Mouse (Mus musculus): ENCODE data around the gene Chrne.
A peak's percentile ranks its signal among the peaks of the same experiment; 100 is the strongest.

Gene Chrne

GRCm38 (mm10) chr11:70619101-70619500, at the start of gene Chrne:
Chrne (minus strand) TSS chr11:70619216.
- no peak for DNase-seq (ENCODE audit: low spot score in 2 of 2)

GRCm38 (mm10) chr11:70668335-70668770, 49.3 kb upstream of the Chrne start:
- DNase-seq (ENCODE audit: low spot score in 2 of 2), result peak in 1 of 2 experiments; percentile 62

- DNase-seq (ENCODE audit: low spot score in 2 of 2), result no peak
These were observed 48.5 kb upstream of the Chrne start for GRCm38 (mm10) chr11:70667271-70668150.

GRCm38 (mm10) chr11:70666687-70667086, 47.7 kb upstream of the Chrne start:
- DNase-seq (ENCODE audit: low spot score in 2 of 2), result no peak

- no peak for DNase-seq (ENCODE audit: low spot score in 2 of 2)
These were observed 45.7 kb upstream of the Chrne start for GRCm38 (mm10) chr11:70664741-70665140.

- DNase-seq (ENCODE audit: low spot score in 2 of 2), result no peak
These were observed 44.9 kb upstream of the Chrne start for GRCm38 (mm10) chr11:70663957-70664356.

- no peak for DNase-seq (ENCODE audit: low spot score in 2 of 2)
These were observed 44.1 kb upstream of the Chrne start for GRCm38 (mm10) chr11:70663101-70663500.

- no peak for DNase-seq (ENCODE audit: low spot score in 2 of 2)
These were observed 41.6 kb upstream of the Chrne start for GRCm38 (mm10) chr11:70660571-70660970.

- no peak for DNase-seq (ENCODE audit: low spot score in 2 of 2)
These were observed 39.9 kb upstream of the Chrne start for GRCm38 (mm10) chr11:70658942-70659341.

- no peak for DNase-seq (ENCODE audit: low spot score in 2 of 2)
These were observed 39.5 kb upstream of the Chrne start for GRCm38 (mm10) chr11:70658521-70658920.

- no peak for DNase-seq (ENCODE audit: low spot score in 2 of 2)
These were observed 39.0 kb upstream of the Chrne start for GRCm38 (mm10) chr11:70657991-70658390.

- no peak for DNase-seq (ENCODE audit: low spot score in 2 of 2)
These were observed 38.6 kb upstream of the Chrne start for GRCm38 (mm10) chr11:70657573-70657972.

- no peak for DNase-seq (ENCODE audit: low spot score in 2 of 2)
These were observed 37.9 kb upstream of the Chrne start, which contains the start of gene Eno3 for GRCm38 (mm10) chr11:70656964-70657363. Eno3 (plus strand) TSS chr11:70657202.

- no peak for DNase-seq (ENCODE audit: low spot score in 2 of 2)
These were observed 37.5 kb upstream of the Chrne start for GRCm38 (mm10) chr11:70656456-70656927.

GRCm38 (mm10) chr11:70655571-70656455, 36.8 kb upstream of the Chrne start:
- DNase-seq (ENCODE audit: low spot score in 2 of 2), result no peak

- DNase-seq (ENCODE audit: low spot score in 2 of 2), result peak; percentile 37 to 60
These were observed 36.0 kb upstream of the Chrne start for GRCm38 (mm10) chr11:70654923-70655570.

- DNase-seq (ENCODE audit: low spot score in 2 of 2), result peak; percentile 44 to 47
These were observed 35.3 kb upstream of the Chrne start, which contains the start of gene Pfn1 for GRCm38 (mm10) chr11:70654198-70654922. Pfn1 (minus strand) TSS chr11:70654644.

GRCm38 (mm10) chr11:70653345-70654197, 34.6 kb upstream of the Chrne start:
- no peak for DNase-seq (ENCODE audit: low spot score in 2 of 2)

- DNase-seq (ENCODE audit: low spot score in 2 of 2), result peak in 1 of 2 experiments; percentile 3
These were observed 33.9 kb upstream of the Chrne start for GRCm38 (mm10) chr11:70652884-70653344.
